Mouse (Mus musculus) liver, postnatal 0 days (tissue): ENCODE results near the gene Eps15l1.

Experiments used
- CTCF ChIP-seq: sonication (generic); IDR thresholded peaks from 2 replicates; pipeline ENCODE4 v1.5.1; 2016; ENCODE audit warnings: antibody characterized with exemption, low read depth
- EP300 ChIP-seq: IDR thresholded peaks from 2 replicates; pipeline ENCODE4 v1.6.1; 2016; ENCODE audit warnings: antibody characterized with exemption, low read depth, mild to moderate bottlenecking

GRCm38 (mm10) chr8:72422926-72423325, 1.7 kb upstream of the Eps15l1 start:
- TF ChIP-seq CTCF (peak; percentile 63), EP300 (no peak)
